Mouse (Mus musculus) neural tube, embryonic 12.5 days (tissue): ENCODE results near the gene Pax1. TPM values are rescaled to one million over a fixed set of nuclear protein-coding genes. Genes with fewer than 3 reads are reported as not detected.

Source experiments
- ATAC-seq: fragments of 200-750 bp; cut with Nextera tagmentation; 2 replicates; pipeline ENCODE4 v1.8.0; 2017; ENCODE audit warnings: low read depth, mild to moderate bottlenecking, moderate TSS enrichment, moderate library complexity; ENCODE audit not compliant: low FRiP score
- H3K27ac ChIP-seq: fragments of 300-500 bp; sonication (generic); 2 replicates; pipeline ENCODE4 v1.5.1; 2016
- H3K27me3 ChIP-seq: fragments of 300-500 bp; sonication (generic); replicated peaks from 2 replicates; pipeline ENCODE4 v1.6.1; 2016; ENCODE audit warnings: mild to moderate bottlenecking
- H3K36me3 ChIP-seq: fragments of 300-500 bp; sonication (generic); 2 replicates; pipeline ENCODE4 v1.6.1; 2016; ENCODE audit warnings: mild to moderate bottlenecking
- H3K4me1 ChIP-seq: fragments of 300-500 bp; sonication (generic); 2 replicates; pipeline ENCODE4 v1.6.1; 2016
- H3K4me2 ChIP-seq: fragments of 300-500 bp; sonication (generic); replicated peaks from 2 replicates; pipeline ENCODE4 v1.6.1; 2016; ENCODE audit warnings: mild to moderate bottlenecking
- H3K4me3 ChIP-seq: fragments of 300-500 bp; sonication (generic); 2 replicates; pipeline ENCODE4 v1.5.1; 2016
- H3K9ac ChIP-seq: fragments of 300-500 bp; sonication (generic); 2 replicates; pipeline ENCODE4 v1.6.1; 2016; ENCODE audit warnings: mild to moderate bottlenecking
- H3K9me3 ChIP-seq: fragments of 300-500 bp; sonication (generic); 2 replicates; pipeline ENCODE4 v1.6.1; 2016; ENCODE audit warnings: mild to moderate bottlenecking
- WGBS: fragments of 180-500 bp; shearing (Covaris S2); methylation state at CpG from one replicate; pipeline ENCODE4 v1.1.7; 2016; 5-methylcytosine and 5-hydroxymethylcytosine counted together
- polyA plus RNA-seq: library from polyadenylated mRNA; unstranded; fragments of >200 nt; fragmentation: Nextera tagmentation; extraction: Ambion mirVana; gene quantifications from 2 replicates; pipeline ENCODE4 v1.2.1, GENCODE M21; 2016

Gene Pax1
- 10.9 and 17.6 TPM in 2 replicates for polyA plus RNA-seq

- no peaks in the 10 kb centered on the region for H3K9me3 ChIP-seq
- H3K4me1 ChIP-seq, result peaks cover 12% of the 10 kb centered on the region
- WGBS, result under 1% methylated on average over 18 of the region's 18 CpGs
- peaks cover 93% of the 10 kb centered on the region for H3K27me3 ChIP-seq
- peak within 1 kb of the TSS; percentile 14; the same call in 1 of the 2 replicates for H3K4me2 ChIP-seq
- ATAC-seq, result no peak
- H3K27ac ChIP-seq, result no peak within 1 kb of the TSS
- no peak within 1 kb of the TSS for H3K9ac ChIP-seq
- no peaks in the 10 kb centered on the region for H3K36me3 ChIP-seq
- peak within 1 kb of the TSS; percentile 7 for H3K4me3 ChIP-seq
Observed at GRCm38 (mm10) chr2:147361581-147361980, at the start of gene Pax1. TSS of gene Pax1 (plus strand) at chr2:147361925.

DNA sequence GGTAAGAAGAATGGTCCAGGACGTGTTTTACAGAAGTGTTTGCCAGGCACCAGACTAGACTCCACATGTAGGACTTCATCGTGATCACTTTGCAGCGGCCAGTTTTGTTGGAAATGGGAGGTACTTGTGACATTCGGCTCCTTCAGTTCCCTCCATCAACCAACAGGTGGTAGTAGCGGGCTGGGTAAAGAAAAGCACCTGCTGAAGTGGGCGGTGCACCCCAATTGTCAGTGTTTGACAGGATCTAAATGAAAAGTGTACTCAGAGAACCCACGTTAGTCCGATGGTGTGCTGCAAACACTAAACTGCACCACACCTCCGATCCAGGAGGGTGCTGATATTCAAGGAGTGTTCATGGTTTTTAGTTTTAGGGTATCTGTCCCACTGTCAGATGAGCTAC is 40.7 kb upstream of the Pax1 start:
- ATAC-seq, result no peak
- Histone ChIP-seq H3K9me3 (no peaks in the 10 kb centered on the region), H3K9ac (no peak overlapping the region), H3K4me2 (no peak overlapping the region), H3K27ac (no peak overlapping the region), H3K4me1 (no peaks in the 10 kb centered on the region), H3K27me3 (peaks cover 6% of the 10 kb centered on the region; the same call in 1 of the 2 replicates), H3K36me3 (no peaks in the 10 kb centered on the region), H3K4me3 (no peak overlapping the region)
- WGBS, result 16% methylated on average over 9 of the region's 9 CpGs

DNA sequence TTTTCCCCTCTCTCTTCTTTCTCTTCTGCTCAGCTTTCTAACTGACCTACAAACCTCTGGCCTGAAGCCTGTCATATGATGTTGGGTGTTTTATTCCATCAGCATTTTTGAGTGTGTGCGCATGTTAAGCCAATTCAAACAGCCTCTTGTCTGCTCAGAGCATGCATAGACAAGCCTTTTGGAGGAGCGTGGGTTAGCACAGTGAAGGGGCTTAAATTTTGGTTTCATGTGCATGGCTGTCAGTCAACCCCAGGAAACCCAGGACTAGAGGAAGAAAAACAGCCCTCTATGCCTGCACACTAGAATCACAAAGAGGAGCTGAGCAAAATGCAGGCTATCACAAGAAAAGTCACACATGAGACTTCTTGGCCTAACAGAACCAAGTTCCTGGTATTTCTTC is 36.5 kb upstream of the Pax1 start:
- H3K4me3 ChIP-seq, result no peak overlapping the region
- no peak overlapping the region for H3K4me2 ChIP-seq
- H3K9ac ChIP-seq, result no peak overlapping the region
- no peak for ATAC-seq
- no peak overlapping the region for H3K27ac ChIP-seq
- no peaks in the 10 kb centered on the region for H3K4me1 ChIP-seq
- H3K9me3 ChIP-seq, result no peaks in the 10 kb centered on the region
- H3K36me3 ChIP-seq, result no peaks in the 10 kb centered on the region
- 85% methylated on average over 2 of the region's 2 CpGs for WGBS
- H3K27me3 ChIP-seq, result peaks cover 6% of the 10 kb centered on the region; the same call in 1 of the 2 replicates

DNA sequence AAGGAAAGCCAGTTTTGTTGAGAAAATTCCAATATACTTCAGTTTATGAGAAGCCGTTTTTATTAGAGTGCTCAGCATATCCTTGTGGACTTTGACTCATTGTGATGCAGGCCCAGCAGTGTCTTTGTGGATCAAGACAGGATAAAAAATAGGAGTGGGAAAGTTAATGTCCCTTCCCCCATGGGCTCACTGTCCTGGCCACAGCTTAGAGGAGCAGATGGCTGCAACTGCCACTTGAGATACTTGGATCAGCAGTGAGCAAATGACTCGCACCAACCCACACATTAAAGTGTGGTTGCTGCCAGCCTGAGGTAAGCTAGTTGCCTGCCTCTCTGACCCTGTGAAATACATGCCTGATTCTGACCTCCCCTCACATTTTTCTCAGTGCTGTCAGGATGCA is 29.0 kb upstream of the Pax1 start:
- H3K4me2 ChIP-seq, result no peak overlapping the region
- 79% methylated on average over 2 of the region's 2 CpGs for WGBS
- no peaks in the 10 kb centered on the region for H3K27me3 ChIP-seq
- no peaks in the 10 kb centered on the region for H3K4me1 ChIP-seq
- no peak overlapping the region for H3K9ac ChIP-seq
- H3K27ac ChIP-seq, result no peak overlapping the region
- H3K4me3 ChIP-seq, result no peak overlapping the region
- no peaks in the 10 kb centered on the region for H3K9me3 ChIP-seq
- no peaks in the 10 kb centered on the region for H3K36me3 ChIP-seq
- no peak for ATAC-seq

DNA sequence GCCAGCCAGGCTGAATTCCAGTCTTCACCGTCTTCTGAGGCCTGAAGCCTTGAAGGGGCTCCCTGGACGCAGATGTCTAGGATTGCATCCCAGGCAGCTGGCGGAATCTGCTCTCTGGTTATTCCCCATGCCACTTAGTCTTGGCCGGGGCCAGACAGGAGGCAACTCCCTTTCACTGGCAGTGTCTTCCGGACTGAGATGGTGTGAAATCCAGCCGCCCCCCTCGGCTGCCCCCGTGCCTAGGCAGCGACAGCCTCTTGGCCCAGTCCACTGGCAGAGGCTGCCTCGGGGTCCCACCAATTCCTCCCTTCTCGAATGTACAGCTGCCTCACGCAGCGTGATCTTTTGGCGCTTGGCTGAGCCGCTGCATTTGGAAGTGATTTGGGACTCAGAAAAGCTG is 23.0 kb upstream of the Pax1 start:
- Histone ChIP-seq H3K4me2 (no peak overlapping the region), H3K36me3 (no peaks in the 10 kb centered on the region), H3K9me3 (no peaks in the 10 kb centered on the region), H3K4me3 (no peak overlapping the region), H3K27ac (no peak overlapping the region), H3K27me3 (no peaks in the 10 kb centered on the region), H3K4me1 (no peaks in the 10 kb centered on the region), H3K9ac (no peak overlapping the region)
- 76% methylated on average over 15 of the region's 15 CpGs for WGBS
- no peak for ATAC-seq

DNA sequence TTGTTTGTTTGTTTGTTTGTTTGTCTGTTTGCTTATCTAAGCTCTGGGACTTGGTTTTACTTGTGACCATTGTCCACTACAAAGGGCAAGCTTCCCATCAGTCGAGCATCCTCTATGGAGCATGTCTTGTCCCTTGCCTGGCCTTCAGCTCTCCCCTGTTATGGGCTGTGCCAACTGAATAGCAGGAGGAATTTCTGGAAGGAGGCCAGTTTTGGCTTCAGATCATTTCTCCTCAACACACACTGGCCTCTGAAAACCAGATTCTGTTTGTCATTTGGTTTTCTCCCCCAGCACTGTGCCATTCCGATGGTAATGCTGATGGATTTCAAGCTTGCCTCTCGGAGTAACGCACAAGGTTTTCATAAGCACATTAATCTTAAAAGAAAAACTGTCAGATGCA is 21.9 kb upstream of the Pax1 start:
- no peak for ATAC-seq
- Histone ChIP-seq H3K27me3 (no peaks in the 10 kb centered on the region), H3K4me2 (no peak overlapping the region), H3K4me3 (no peak overlapping the region), H3K9ac (no peak overlapping the region), H3K36me3 (no peaks in the 10 kb centered on the region), H3K4me1 (no peaks in the 10 kb centered on the region), H3K9me3 (no peaks in the 10 kb centered on the region), H3K27ac (no peak overlapping the region)
- WGBS, result 86% methylated on average over 4 of the region's 4 CpGs

DNA sequence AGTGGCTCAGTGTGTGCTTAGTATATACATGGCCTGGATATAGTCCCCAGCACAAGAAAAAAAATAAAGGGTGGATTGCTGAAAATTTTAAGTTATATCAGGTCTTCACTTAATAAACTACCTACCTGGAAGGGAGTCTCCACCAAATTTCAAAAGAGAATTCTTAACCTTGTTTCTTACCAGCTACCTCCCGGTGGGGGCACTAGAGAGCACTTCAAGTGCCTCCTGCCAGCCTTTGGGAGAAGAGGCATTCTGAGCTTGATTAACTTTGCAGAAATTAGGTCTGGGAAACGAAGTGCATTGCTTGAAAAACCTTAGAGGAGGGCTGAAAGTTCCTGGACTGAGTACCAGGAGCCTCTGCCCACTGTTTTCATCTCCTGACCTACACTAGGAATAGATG is 19.5 kb upstream of the Pax1 start:
- 12% methylated on average over 2 of the region's 2 CpGs for WGBS
- Histone ChIP-seq H3K4me2 (no peak overlapping the region), H3K9me3 (no peaks in the 10 kb centered on the region), H3K27ac (no peak overlapping the region), H3K4me3 (no peak overlapping the region), H3K4me1 (no peaks in the 10 kb centered on the region), H3K9ac (no peak overlapping the region), H3K27me3 (no peaks in the 10 kb centered on the region), H3K36me3 (no peaks in the 10 kb centered on the region)
- ATAC-seq, result no peak

DNA sequence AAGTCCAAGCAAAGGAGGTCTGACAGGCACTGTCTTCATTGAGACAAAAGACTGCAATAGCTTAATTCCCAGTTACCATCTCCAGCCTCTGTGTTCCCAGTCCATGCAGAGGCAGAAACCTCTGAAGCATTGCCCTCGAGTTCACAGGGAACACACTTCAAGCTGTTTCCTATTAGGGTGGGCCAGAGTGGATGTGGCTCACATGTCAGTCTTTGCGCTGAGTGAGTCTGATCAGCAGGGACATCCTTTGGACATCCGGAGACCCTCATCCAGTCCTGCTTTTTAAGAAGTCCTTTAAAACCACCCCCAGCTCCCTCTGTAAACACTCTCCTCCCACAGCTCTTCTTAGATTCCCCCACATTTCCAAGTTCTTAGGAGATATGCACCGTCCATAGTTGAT is 2.0 kb upstream of the Pax1 start:
- no peak overlapping the region for H3K9ac ChIP-seq
- H3K4me3 ChIP-seq, result no peak overlapping the region
- H3K4me2 ChIP-seq, result no peak overlapping the region
- H3K4me1 ChIP-seq, result no peaks in the 10 kb centered on the region
- WGBS, result under 1% methylated on average over 4 of the region's 4 CpGs
- H3K9me3 ChIP-seq, result no peaks in the 10 kb centered on the region
- no peak overlapping the region for H3K27ac ChIP-seq
- peaks cover 89% of the 10 kb centered on the region for H3K27me3 ChIP-seq
- ATAC-seq, result no peak
- no peaks in the 10 kb centered on the region for H3K36me3 ChIP-seq

- H3K9me3 ChIP-seq, result no peaks in the 10 kb centered on the region
- H3K27me3 ChIP-seq, result peaks cover 91% of the 10 kb centered on the region
- no peak overlapping the region for H3K4me3 ChIP-seq
- H3K36me3 ChIP-seq, result no peaks in the 10 kb centered on the region
- under 1% methylated on average over 7 of the region's 7 CpGs for WGBS
- H3K4me2 ChIP-seq, result no peak overlapping the region
- peaks cover 6% of the 10 kb centered on the region; the same call in 1 of the 2 replicates for H3K4me1 ChIP-seq
- H3K27ac ChIP-seq, result no peak overlapping the region
- H3K9ac ChIP-seq, result no peak overlapping the region
- ATAC-seq, result no peak
Observed at GRCm38 (mm10) chr2:147360401-147360800, 1.3 kb upstream of the Pax1 start.

DNA sequence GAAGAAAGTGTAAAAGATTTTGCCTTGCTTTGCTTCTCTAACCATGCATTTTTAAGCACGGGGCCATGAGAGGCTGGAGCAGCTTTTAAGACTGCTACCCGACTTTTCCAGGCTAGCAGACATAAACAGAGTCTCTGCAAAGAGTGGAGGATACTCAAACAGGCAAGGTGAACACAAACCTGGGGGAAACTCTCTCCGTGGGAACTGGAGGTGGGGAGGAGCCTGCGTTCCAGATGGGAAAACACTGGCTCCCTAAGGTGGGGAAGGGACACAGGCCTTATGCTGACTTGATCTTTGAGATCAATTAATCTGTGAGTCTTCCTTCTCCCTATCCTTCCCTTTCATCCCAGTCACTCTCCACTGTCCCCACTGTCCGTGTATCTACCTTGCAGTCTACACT is 869 bp upstream of the Pax1 start:
- Histone ChIP-seq H3K4me3 (no peak overlapping the region), H3K9ac (no peak overlapping the region), H3K9me3 (no peaks in the 10 kb centered on the region), H3K27ac (no peak overlapping the region), H3K4me2 (no peak overlapping the region), H3K27me3 (peaks cover 92% of the 10 kb centered on the region), H3K4me1 (peaks cover 10% of the 10 kb centered on the region), H3K36me3 (no peaks in the 10 kb centered on the region)
- ATAC-seq, result no peak
- under 1% methylated on average over 5 of the region's 5 CpGs for WGBS

DNA sequence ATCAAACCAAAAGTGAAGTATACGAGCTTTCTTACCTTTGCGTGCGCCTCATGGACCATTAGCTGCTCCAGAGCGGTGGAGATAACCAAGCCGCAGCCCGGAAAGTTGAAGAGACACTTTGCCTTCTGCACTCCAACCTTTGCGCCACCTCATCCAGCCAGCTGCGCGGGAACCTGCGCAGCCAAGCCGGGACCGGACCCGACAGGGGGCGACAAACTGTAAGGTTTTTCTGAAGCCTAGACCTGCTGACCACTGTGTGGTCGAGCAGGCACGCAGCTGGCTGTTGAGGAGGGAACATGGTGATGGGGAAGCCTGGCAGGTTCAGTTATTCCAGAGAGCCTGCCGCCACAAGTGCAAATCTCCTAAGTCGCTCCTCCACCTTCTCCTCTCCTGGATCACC is 591 bp downstream of the Pax1 start:
- Histone ChIP-seq H3K4me1 (peaks cover 12% of the 10 kb centered on the region), H3K4me3 (peak overlapping the region; percentile 7; the same call in 1 of the 2 replicates), H3K27me3 (peaks cover 95% of the 10 kb centered on the region), H3K36me3 (no peaks in the 10 kb centered on the region), H3K9me3 (no peaks in the 10 kb centered on the region), H3K4me2 (peak overlapping the region; percentile 14; the same call in 1 of the 2 replicates), H3K27ac (no peak overlapping the region), H3K9ac (no peak overlapping the region)
- WGBS, result 1% methylated on average over 18 of the region's 18 CpGs
- ATAC-seq, result no peak

DNA sequence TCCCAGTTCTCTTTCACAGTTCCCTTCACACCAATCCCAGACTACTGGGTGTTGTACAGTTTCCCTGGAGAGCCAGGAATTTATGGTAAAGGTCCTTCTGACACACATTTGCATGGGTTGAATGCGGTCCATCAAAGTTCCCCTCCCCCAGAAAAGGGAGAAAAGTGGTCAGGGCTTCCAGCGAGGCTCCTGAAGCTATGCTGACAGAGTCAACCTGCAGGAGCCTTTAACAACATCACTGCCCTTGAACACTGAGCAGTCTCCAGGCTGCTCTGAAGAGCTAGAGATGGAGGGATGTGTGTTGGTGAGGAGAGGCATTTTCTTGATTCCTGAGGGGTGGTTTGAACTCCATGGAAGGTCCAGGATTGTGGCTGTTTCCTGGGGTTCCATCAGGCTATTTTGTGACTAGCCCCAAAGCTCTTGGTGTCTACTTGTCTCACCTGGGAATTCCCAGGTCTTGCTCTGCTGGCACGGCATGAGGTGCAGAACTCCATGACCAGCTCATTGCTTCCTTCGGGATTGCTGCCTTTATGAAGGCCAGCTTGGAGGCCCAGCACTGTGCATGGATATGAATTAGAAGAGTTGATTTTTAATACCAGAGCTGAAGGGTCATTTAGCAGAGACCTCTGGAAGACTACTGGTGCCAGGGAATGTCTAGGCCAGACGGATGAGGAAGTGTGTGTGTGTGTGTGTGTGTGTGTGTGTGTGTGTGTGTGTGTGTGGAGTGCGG is 1.8 kb downstream of the Pax1 start:
- Histone ChIP-seq H3K9me3 (no peaks in the 10 kb centered on the region), H3K27ac (no peak overlapping the region), H3K36me3 (no peaks in the 10 kb centered on the region), H3K27me3 (peaks cover 97% of the 10 kb centered on the region), H3K4me1 (peaks cover 12% of the 10 kb centered on the region), H3K9ac (no peak overlapping the region), H3K4me3 (no peak overlapping the region; the same call in 1 of the 2 replicates), H3K4me2 (0 out of 2 replicates have a peak overlapping the region, but pooled peaks have one; percentile 5)
- ATAC-seq, result no peak
- WGBS, result 3% methylated on average over 6 of the region's 6 CpGs

DNA sequence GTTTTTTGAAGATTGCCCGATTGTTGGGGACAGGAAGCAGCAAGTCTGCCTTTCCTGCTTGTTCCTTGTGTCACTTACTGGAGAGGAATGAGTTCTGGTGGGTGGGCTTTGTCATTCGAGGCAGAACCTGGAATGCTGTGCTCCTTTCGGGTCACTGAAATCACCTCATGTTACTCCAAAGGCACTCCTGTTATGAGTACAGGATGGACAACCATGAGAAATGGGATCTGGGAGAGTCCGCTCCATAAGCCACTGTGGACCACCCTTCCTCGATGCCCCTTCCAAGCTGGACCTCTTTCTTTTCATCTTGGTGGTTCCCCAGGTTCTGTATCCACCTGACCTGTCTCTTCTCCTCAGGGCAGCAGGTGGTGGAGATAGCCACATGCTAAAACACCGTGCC is 2.5 kb downstream of the Pax1 start:
- Histone ChIP-seq H3K4me1 (peaks cover 12% of the 10 kb centered on the region), H3K9ac (no peak overlapping the region), H3K27me3 (peaks cover 91% of the 10 kb centered on the region), H3K27ac (no peak overlapping the region), H3K4me2 (no peak overlapping the region), H3K9me3 (no peaks in the 10 kb centered on the region), H3K4me3 (no peak overlapping the region), H3K36me3 (no peaks in the 10 kb centered on the region)
- 5% methylated on average over 6 of the region's 6 CpGs for WGBS
- ATAC-seq, result no peak
